Mouse (Mus musculus) liver, adult 2 months (tissue): ENCODE data around the gene Slco2b1.

ENCODE experiments used
- CTCF ChIP-seq: fragments of 200-500 bp; IDR thresholded peaks from 2 replicates; pipeline ENCODE4 v1.5.1; 2011; ENCODE audit warnings: low read depth, low read length, control low read depth
- POLR2A ChIP-seq: fragments of 200-500 bp; IDR thresholded peaks from 2 replicates; pipeline ENCODE4 v1.6.1; 2011; ENCODE audit warnings: low read length, control low read depth; ENCODE audit not compliant: insufficient read depth; ENCODE audit errors: extremely low read depth

DNA sequence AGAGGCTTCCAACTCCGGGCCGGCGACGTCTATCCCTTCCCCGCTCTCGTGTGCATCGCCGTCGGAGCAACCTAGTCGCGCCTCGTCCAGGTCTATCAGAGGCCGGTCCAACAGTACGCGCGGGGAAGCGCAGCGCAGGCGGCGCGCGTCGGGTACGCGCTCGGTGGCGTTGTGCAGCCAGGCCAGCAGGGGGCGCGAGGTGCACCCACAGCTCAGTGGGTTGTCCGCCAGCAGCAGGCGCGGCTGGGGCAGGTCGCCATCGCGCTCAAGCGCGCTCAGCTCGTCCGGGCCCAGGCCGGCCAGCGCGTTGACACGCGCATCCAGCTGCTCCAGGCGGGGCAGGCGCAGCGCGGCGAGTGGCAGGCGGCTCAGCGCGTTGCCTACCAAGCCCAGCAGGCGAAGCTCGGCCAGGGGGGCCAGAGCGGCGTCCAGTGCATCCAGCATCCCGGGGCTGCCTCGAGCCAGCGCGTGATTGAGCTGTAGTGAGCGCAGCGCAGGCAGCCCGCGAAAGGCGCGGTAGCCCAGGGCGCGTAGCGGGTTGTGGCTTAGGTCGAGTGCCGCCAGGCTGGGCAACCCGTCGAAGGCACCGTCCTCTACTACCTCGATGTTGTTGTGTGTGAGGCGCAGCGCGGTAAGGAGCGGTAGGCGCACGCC is 85.3 kb downstream of the Slco2b1 start:
- TF ChIP-seq CTCF = peak; percentile 96
- no peak for TF ChIP-seq POLR2A
